Mouse (Mus musculus) CH12.LX (cell line): Measurements from ENCODE around the gene Miox. TPM values are rescaled to one million over a fixed set of nuclear protein-coding genes. Genes with fewer than 3 reads are reported as not detected.

Source experiments
- DNase-seq: peaks from one replicate; pipeline ENCODE4 v3.0.0-alpha.2; 2013; ENCODE audit errors: extremely low read depth
- H3K27ac ChIP-seq: 2 replicates; pipeline ENCODE4 v1.5.1; 2012; ENCODE audit warnings: low read depth, mild to moderate bottlenecking, control low read depth, moderate library complexity; ENCODE audit not compliant: insufficient read depth
- H3K27me3 ChIP-seq: replicated peaks from 2 replicates; pipeline ENCODE3; 2012; ENCODE audit warnings: inconsistent platforms
- H3K36me3 ChIP-seq, 2 experiments: replicated peaks in 1 of 2; 2 replicates each; pipeline versions ENCODE3 to v1.6.1; 2012; ENCODE audit warnings: inconsistent platforms in 1 of 2, low read length in 1 of 2, mild to moderate bottlenecking in 1 of 2, mixed read lengths in 1 of 2, moderate library complexity in 1 of 2; ENCODE audit not compliant: control insufficient read depth in 1 of 2, insufficient read depth in 1 of 2
- H3K4me1 ChIP-seq, 2 experiments: 2 replicates each; pipeline ENCODE4 v1.6.1; 2012; ENCODE audit warnings: inconsistent platforms in 1 of 2, moderate library complexity in 1 of 2; ENCODE audit not compliant: insufficient read depth in 2 of 2, control insufficient read depth in 1 of 2
- H3K4me2 ChIP-seq: 2 replicates; pipeline ENCODE4 v1.6.1; 2012; ENCODE audit warnings: low read depth, mild to moderate bottlenecking, control low read depth; ENCODE audit not compliant: poor library complexity, insufficient read depth, severe bottlenecking
- H3K4me3 ChIP-seq, 3 experiments: fragments of 150-350 bp in 1 of 3; sonication (generic) in 1 of 3; replicated peaks in 1 of 3; 2 replicates each; pipeline versions ENCODE3 to v1.5.1; 2011 to 2012; ENCODE audit warnings: low read depth in 2 of 3, low read length in 2 of 3, mild to moderate bottlenecking in 2 of 3, moderate library complexity in 2 of 3, control low read depth in 1 of 3, improper control_type of control experiment in 1 of 3, inconsistent platforms in 1 of 3, mixed read lengths in 1 of 3; ENCODE audit not compliant: poor library complexity in 1 of 3
- H3K79me2 ChIP-seq: replicated peaks from 2 replicates; pipeline ENCODE4 v1.6.1; 2012; ENCODE audit warnings: mild to moderate bottlenecking, moderate library complexity; ENCODE audit not compliant: control insufficient read depth, poor library complexity, insufficient read depth, severe bottlenecking; ENCODE audit errors: extremely low read depth
- H3K9ac ChIP-seq: 2 replicates; pipeline ENCODE4 v1.6.1; 2012; ENCODE audit warnings: low read depth, mild to moderate bottlenecking, control low read depth, moderate library complexity; ENCODE audit not compliant: insufficient read depth
- H3K9me3 ChIP-seq: replicated peaks from 2 replicates; pipeline ENCODE3; 2012; ENCODE audit warnings: low read length, inconsistent platforms, mixed read lengths
- BHLHE40 ChIP-seq: IDR thresholded peaks from 2 replicates; pipeline ENCODE4 v1.6.1; 2011; ENCODE audit warnings: mild to moderate bottlenecking, low read depth, low read length, improper control_type of control experiment
- CHD1 ChIP-seq: IDR thresholded peaks from 2 replicates; pipeline ENCODE4 v1.6.1; 2012; ENCODE audit warnings: low read depth, low read length, improper control_type of control experiment, inconsistent platforms
- CHD2 ChIP-seq: IDR thresholded peaks from 2 replicates; pipeline ENCODE4 v1.6.1; 2011; ENCODE audit warnings: low read length, improper control_type of control experiment
- HCFC1 ChIP-seq: IDR thresholded peaks from 2 replicates; pipeline ENCODE4 v1.6.1; 2012; ENCODE audit warnings: low read depth, mild to moderate bottlenecking, inconsistent platforms, low read length, improper control_type of control experiment
- IRF4 ChIP-seq: IDR thresholded peaks from 2 replicates; pipeline ENCODE4 v1.6.1; 2014; ENCODE audit warnings: low read depth, mild to moderate bottlenecking, inconsistent platforms, low read length, improper control_type of control experiment
- MAFK ChIP-seq: IDR thresholded peaks from 2 replicates; pipeline ENCODE4 v1.6.1; 2011; ENCODE audit warnings: low read length, improper control_type of control experiment; ENCODE audit not compliant: insufficient replicate concordance
- MAZ ChIP-seq: IDR thresholded peaks from 2 replicates; pipeline ENCODE4 v1.6.1; 2012; ENCODE audit warnings: low read depth, mild to moderate bottlenecking, inconsistent platforms, low read length, improper control_type of control experiment, moderate library complexity
- MEF2A ChIP-seq: IDR thresholded peaks from 2 replicates; pipeline ENCODE4 v1.6.1; 2014; ENCODE audit warnings: low read depth, mild to moderate bottlenecking, inconsistent platforms, low read length, improper control_type of control experiment, borderline replicate concordance
- PAX5 ChIP-seq: IDR thresholded peaks from 2 replicates; pipeline ENCODE4 v1.6.1; 2012; ENCODE audit warnings: low read length, inconsistent platforms, mixed read lengths
- POLR2A ChIP-seq: IDR thresholded peaks from 2 replicates; pipeline ENCODE4 v1.6.1; 2011; ENCODE audit warnings: low read depth, mild to moderate bottlenecking, improper control_type of control experiment, low read length
- POLR2AphosphoS2 ChIP-seq: IDR thresholded peaks from 2 replicates; pipeline ENCODE4 v1.6.1; 2011; ENCODE audit warnings: low read depth, low read length, improper control_type of control experiment
- RCOR1 ChIP-seq: conservative IDR thresholded peaks from 2 replicates; pipeline ENCODE4 v1.6.1; 2012; ENCODE audit warnings: low read depth, mild to moderate bottlenecking, inconsistent platforms, low read length, improper control_type of control experiment
- SIN3A ChIP-seq: IDR thresholded peaks from 2 replicates; pipeline ENCODE4 v1.6.1; 2012; ENCODE audit warnings: low read length, improper control_type of control experiment, inconsistent platforms
- USF1 ChIP-seq: IDR thresholded peaks from 2 replicates; pipeline ENCODE4 v1.6.1; 2014; ENCODE audit warnings: low read depth, mild to moderate bottlenecking, inconsistent platforms, low read length, improper control_type of control experiment
- ZC3H11A ChIP-seq: IDR thresholded peaks from 2 replicates; pipeline ENCODE4 v1.6.1; 2012; ENCODE audit warnings: low read depth, mild to moderate bottlenecking, inconsistent platforms, low read length, improper control_type of control experiment
- ZNF384 ChIP-seq: IDR thresholded peaks from 2 replicates; pipeline ENCODE4 v1.6.1; 2012; ENCODE audit warnings: low read depth, low read length, improper control_type of control experiment, inconsistent platforms
- dilution Hi-C: fragments of 300-500 bp; cut with MboI; formaldehyde crosslinking; loops from 2 replicates; pipeline ENCODE4 v1.14.3; 2020; ENCODE audit warnings: low sequenced_read_pairs; ENCODE audit not compliant: extremely low pct_unique_long_range_greater_than_20kb, extremely low pct_ligation_motif_present
- in situ Hi-C: fragments of 300-500 bp; cut with MboI; formaldehyde crosslinking; loops from 3 replicates; pipeline ENCODE4 v1.14.3; 2019; ENCODE audit warnings: low sequenced_read_pairs, low pct_ligation_motif_present, low pct_unique_long_range_greater_than_20kb, mixed read lengths
- polyA plus RNA-seq: library from polyadenylated mRNA; unstranded; fragments of >175 nt; gene quantifications from 2 replicates; pipeline ENCODE4 v1.2.1, GENCODE M21; 2012; ENCODE audit warnings: low read depth; ENCODE audit not compliant: insufficient read length
- total RNA-seq, 2 experiments: library from RNA; depleted of rRNA; stranded (reverse); fragments of 300-350 nt in 1 of 2; fragments of >200 nt in 1 of 2; gene quantifications; 2 replicates each; pipeline ENCODE4 v1.2.3; 2012 to 2014

Miox gene
- total and polyA plus RNA-seq, 3 experiments = not detected

- no peaks in the 10 kb centered on the region for H3K79me2 ChIP-seq
- no peak for DNase-seq
- dilution Hi-C loops = no loop called here
Observed at GRCm38 (mm10) chr15:89339696-89340095, 5.5 kb downstream of the Miox start.

GRCm38 (mm10) chr15:89340136-89340535, 5.9 kb downstream of the Miox start:
- no peak overlapping the region for H3K4me2 ChIP-seq
- no peaks in the 10 kb centered on the region for H3K9me3 ChIP-seq
- dilution Hi-C loops (no loop called here), in situ Hi-C loops (no loop called here)
- no peak overlapping the region for H3K27ac ChIP-seq
- no peak for TF ChIP-seq ZC3H11A
- TF ChIP-seq MAZ = no peak
- no peak for TF ChIP-seq MEF2A
- TF ChIP-seq CHD1 = no peak
- no peak for TF ChIP-seq POLR2AphosphoS2
- no peak for TF ChIP-seq HCFC1
- TF ChIP-seq USF1 = no peak
- TF ChIP-seq SIN3A = no peak
- TF ChIP-seq RCOR1 = no peak
- no peak for TF ChIP-seq ZNF384
- no peak for TF ChIP-seq POLR2A
- TF ChIP-seq IRF4 = no peak
- H3K79me2 ChIP-seq = no peaks in the 10 kb centered on the region
- peaks cover 4 to 11% of the 10 kb centered on the region in 2 experiments for H3K4me1 ChIP-seq
- H3K36me3 ChIP-seq = no peaks in the 10 kb centered on the region
- H3K27me3 ChIP-seq = no peaks in the 10 kb centered on the region
- H3K9ac ChIP-seq = no peak overlapping the region
- H3K4me3 ChIP-seq = no peak overlapping the region
- no peak for DNase-seq

More at GRCm38 (mm10) chr15:89339696-89340095, 5.5 kb downstream of the Miox start:
- no peak overlapping the region for H3K27ac ChIP-seq
- no peak overlapping the region for H3K9ac ChIP-seq
- no peaks in the 10 kb centered on the region for H3K27me3 ChIP-seq
- in situ Hi-C loops = no loop called here
- TF ChIP-seq MAFK (no peak), MEF2A (no peak), RCOR1 (no peak), PAX5 (no peak), CHD2 (no peak), SIN3A (no peak), BHLHE40 (0 out of 2 replicates have a peak, but pooled peaks have one; percentile 12), CHD1 (no peak)
- H3K4me2 ChIP-seq = no peak overlapping the region
- H3K36me3 ChIP-seq = no peaks in the 10 kb centered on the region
- H3K9me3 ChIP-seq = no peaks in the 10 kb centered on the region
- H3K4me1 ChIP-seq = peaks cover 4 to 11% of the 10 kb centered on the region in 2 experiments
- H3K4me3 ChIP-seq = no peak overlapping the region
